Mouse (Mus musculus) thymus, postnatal 25 days (tissue): Measurements from ENCODE around the gene Uqcrh.

Experiments
- DNase-seq: peaks from one replicate; pipeline ENCODE4 v3.0.0; 2022

Uqcrh gene

GRCm38 (mm10) chr4:116074861-116075620 is at the start of gene Uqcrh, which contains the start of gene Lrrc41:
Gene Uqcrh, minus strand, starts transcription at chr4:116075071.
Gene Lrrc41, plus strand, starts transcription at chr4:116075269.
- DNase-seq = peak; percentile 95

GRCm38 (mm10) chr4:116123602-116124519 is 49.0 kb upstream of the Uqcrh start, which contains the start of the genes Rad54l and Pomgnt1:
Gene Rad54l, minus strand, starts transcription at chr4:116123690.
Gene Pomgnt1, plus strand, starts transcription at chr4:116123840.
- DNase-seq = peak; percentile 78

DNA sequence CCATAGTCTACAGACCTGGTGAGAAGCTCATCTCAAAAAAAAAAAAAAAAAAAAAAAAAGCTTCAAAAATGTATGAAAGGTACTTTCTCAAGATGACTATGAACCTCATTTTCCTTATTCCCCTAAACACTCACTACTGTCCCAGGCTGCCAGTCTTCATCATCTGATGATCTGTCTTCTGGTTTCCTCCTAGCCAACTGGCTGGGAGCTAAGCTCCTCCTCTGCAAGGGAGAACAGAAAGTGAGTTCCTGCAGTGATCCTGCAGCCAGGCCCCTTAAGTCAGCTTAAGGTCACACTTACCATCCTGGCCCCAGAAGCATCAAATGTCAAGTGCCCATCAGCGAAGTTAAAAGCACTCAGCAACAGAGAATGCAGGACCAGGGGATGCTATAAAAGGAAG is 47.9 kb upstream of the Uqcrh start:
- no peak for DNase-seq

- no peak for DNase-seq
Measured at GRCm38 (mm10) chr4:116111486-116111885, 36.6 kb upstream of the Uqcrh start.

- no peak for DNase-seq
Measured at GRCm38 (mm10) chr4:116110695-116111094, 35.8 kb upstream of the Uqcrh start.

GRCm38 (mm10) chr4:116105278-116105677 is 30.4 kb upstream of the Uqcrh start:
- DNase-seq = no peak

DNA sequence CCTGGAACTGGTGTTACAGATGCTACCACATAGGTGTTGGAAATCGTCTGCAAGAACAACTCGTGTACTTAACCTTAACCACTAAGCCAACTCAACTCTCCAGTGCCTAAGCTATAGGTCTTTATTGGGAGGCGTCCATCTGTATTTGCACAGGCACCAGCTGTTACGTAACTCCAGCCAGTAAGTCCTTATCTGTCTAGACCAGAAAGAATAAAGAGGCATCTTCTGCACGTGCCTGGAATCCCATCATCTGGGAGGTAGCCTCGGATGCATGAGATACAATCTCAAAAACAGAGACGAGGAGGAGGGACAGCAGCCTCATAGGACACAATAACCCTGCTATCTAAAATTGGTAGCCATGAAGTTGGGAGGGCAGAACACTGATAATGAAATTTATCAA is 26.1 kb upstream of the Uqcrh start:
- DNase-seq = no peak

GRCm38 (mm10) chr4:116097211-116097610 is 22.3 kb upstream of the Uqcrh start:
- DNase-seq = no peak

DNA sequence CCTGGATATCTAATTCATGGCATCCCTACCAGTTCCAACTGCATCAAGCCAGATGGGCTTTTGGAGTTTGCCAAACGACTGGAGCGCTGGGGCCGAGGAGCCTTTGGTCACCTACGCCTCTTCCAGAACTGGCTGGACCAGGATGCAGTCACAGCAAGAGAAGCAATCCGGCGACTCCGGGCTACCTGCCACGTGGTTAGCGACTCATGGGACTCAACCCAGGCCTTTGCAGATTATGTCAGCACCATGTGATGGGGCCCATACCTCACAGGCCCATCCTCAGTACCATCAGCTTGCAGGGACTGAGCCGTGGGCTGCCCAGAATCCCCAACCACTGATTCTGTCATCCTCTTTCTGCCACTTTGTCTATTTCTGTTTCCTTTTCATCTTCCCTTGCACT is 21.4 kb upstream of the Uqcrh start:
- no peak for DNase-seq

GRCm38 (mm10) chr4:116088510-116089249 is 13.8 kb upstream of the Uqcrh start:
- DNase-seq = peak; percentile 9

DNA sequence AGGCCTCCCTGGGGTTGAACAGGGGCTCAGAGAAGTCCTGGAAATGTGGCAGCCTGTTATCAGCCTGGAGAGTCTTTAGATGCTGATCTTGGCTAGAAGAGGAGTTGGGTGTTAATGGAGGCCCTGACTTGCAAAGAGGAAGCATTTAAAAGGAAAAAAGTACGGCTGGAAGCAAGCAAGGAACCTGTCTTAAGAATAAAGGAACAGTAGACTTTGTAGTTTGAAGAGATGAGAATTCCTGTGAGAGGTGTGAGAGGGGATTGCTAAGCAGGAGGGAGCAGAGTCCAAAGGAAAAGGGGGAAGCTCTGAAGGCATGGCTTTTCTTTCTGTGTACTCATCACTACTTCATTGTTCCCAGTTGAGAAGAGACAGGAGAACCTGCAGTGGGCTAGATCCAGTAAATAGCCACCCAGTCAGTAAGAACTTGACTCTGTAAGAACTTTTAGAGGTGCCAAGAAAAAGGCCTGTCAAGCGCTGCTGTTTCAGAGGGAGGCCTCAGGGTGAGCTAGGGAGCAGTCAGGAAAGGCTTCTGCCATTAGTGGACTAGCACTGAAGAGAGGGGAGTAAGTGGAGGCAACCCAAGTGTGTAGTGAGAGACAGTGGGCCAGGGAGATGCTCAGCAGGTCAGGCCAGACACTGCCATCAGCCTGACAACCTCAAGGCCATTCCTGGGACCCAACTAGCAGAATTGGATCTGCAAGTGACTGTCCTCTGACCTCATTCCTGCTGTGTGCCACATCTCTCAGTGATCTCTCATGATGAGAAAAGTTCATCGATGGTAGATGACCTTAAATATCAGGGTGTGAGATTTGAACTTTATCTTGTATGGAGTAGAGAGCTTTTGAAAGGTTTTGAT is 2.6 kb upstream of the Uqcrh start:
- no peak for DNase-seq

DNA sequence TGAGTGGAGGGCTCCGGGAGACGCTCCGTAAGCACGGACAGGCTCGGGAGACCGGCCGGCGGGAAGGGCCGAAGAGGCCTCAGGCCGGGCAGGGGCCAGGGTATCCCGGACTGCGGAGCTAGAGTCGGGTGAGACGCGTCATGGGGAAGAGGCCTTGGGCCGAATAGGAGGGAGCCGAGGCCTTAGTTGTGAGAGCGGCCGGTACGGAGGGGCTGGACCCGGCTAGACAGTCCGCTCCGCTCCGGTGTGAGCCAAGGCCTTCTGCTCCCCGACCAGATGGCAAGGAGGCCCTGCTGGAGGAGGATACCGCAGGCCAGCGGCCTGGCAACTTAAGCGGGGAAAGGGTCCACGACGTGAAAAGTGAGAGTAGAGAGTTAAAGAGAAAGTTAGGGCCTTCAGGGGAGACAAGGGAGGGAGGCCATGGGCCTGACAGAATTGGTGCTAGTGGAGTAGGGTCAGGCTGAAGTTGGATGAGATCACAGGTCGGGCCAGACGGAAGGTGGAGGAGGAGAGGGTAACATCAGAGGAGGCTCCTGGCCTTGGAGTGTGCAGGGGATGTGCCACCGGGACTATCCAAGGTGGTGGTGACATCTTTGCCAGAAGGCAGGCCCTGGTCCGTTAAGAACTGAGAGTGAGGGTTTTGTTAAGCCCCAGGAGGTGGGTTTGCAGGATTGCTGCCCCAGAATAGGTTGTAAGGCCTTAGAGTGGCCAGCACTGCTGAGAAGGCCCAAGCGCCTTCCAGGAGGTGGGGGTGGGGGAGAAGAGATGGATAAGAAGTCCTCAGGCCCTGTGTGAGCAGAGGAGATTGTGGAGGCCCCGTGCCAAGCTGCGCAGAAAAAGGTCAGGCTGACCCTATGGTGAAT is 1.7 kb upstream of the Uqcrh start:
- no peak for DNase-seq

DNA sequence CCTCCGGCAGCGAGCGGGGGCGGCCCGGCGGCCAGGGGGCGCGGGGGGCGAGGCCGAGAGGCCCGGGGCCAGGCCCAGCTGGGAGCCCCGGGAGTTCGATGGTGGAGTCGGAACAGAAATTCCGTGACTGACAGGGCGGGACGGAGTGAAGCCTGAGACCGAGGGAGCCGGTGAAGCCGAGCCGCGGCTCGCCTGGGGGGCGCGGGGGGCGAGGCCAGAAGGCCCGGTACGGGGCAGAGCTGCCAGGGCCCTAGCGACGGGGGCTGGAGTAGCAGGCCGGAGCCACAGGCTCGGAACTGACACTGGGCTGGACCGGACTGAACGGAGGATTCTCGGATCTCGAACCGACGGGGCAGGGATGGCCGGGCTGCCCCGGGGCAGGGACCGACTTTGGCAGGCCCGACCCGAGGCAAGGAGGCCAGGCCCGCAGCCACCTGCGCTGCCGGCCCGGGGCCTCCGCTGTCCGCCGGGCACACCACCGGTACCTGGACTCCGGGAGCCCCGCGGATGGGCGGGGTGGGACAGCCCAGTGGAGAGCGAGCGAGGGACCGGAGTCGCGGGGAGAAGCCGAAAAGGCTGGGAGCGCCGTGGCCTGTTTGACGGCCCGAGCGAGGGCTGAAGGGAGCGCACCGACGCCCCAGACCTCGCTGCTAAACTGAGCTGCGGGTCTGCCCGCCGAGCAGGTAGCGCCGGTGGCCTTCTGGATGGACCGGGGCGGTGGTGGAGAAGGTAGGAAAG is 929 bp upstream of the Uqcrh start:
- DNase-seq = peak; percentile 75

- peak; percentile 19 for DNase-seq
Measured at GRCm38 (mm10) chr4:116074145-116074675, 661 bp downstream of the Uqcrh start.

GRCm38 (mm10) chr4:116073146-116073545 is 1.7 kb downstream of the Uqcrh start:
- no peak for DNase-seq

DNA sequence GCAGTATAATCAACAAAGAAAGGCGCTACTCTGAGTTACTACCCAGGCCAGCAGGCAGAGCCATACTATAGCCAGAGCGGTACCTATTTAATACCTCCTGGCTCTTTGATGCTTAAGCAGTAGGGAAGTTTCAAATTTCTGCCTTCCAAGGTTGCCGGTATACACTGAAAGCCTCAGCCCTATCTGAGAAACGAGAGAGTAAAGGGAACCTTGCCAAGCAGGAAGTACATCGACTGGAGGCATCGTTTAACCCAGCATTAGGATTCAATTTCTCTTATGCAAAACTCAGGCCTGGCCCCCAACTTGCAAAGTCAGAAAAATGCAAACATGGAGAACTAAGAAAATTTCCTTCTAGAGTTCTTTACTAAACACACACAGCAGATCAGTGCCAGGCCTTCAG is 4.8 kb downstream of the Uqcrh start:
- no peak for DNase-seq

DNA sequence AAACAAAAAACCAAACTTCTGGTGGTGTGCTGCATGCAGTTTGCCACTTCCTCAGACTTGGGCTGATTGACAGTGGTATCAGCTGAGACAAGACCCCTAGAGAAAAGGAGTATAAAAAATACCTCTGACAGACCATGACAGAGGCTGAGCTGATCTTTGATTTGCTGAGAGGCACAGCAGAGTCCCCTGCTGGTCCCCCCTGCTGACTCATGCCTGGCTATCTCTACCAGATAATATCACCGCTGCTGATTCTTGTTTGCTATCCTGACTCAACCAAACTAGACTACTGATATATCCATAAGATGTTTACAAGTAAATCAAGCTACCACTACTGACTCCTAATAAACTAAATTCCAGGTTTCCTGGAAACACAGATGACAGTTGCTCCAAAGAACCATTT is 11.0 kb downstream of the Uqcrh start:
- no peak for DNase-seq

DNA sequence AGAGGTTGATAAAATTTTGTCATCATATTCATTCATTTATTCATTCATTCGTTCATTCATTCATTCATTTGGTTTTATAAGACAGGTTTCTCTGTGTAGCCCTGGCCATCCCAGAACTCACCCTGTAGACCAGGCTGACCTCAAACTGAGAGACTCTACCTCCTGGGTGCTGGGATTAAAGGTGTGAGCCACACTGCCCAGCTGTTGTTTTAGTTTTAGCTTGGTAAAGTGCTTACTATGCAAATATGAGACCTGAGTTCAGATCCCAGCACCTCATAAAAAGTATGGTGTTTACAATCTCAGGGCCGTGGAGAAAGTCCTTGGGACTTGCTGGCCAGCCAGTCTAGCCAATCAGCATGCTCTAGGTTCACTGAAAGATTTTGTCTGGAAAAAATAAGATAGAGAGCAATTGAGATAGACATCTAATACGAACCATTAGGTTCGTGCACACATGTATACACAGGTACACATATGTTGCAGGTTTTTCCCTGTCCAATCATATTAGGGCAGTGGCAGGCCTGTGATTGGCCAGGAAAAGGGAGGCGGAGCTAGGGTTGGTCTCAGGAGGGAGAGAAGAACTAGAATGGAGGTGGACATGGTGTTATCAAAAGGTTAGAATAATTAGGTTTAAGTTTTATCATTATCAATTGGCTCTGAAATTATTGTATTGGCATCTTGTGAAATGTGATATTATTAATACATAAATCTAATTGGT is 15.7 kb downstream of the Uqcrh start:
- no peak for DNase-seq

GRCm38 (mm10) chr4:116057559-116057958 is 17.3 kb downstream of the Uqcrh start:
- no peak for DNase-seq
